Mouse (Mus musculus) v-Abl transformed pro-B cells (cell line): ENCODE results near the gene Usp36.

ENCODE experiments used
- in situ Hi-C, 2 experiments: fragments of 400-800 bp; cut with MboI; formaldehyde crosslinking; loops; one replicate each; pipeline ENCODE4 v1.15.1; 2025; ENCODE audit not compliant: unreplicated experiment in 2 of 2

Gene Usp36

DNA sequence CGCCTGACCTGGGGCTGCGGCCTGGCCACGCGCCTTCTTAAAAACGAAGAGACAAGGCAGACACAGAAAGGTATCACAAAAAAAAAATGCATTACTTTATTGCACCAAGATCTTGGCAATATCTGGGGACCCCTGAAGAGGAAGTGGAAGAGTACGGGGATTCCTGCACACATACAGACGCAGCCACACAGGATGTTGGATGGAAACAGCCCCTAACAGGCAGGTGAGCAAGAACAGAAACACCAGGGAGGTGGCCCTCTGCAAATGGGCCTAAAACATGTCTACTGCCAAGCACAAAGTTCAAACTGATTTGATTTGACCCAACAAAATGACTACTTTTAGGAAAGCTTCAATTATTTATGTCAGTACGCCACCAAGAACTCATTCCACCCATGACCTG is 30.5 kb downstream of the Usp36 start:
- in situ Hi-C loops = loop anchor here in 1 of 2 experiments (25.0 kb wide), 1 partner anchor 397 kb away; the partner anchor contains the start of genes Tha1 and Tmem235

DNA sequence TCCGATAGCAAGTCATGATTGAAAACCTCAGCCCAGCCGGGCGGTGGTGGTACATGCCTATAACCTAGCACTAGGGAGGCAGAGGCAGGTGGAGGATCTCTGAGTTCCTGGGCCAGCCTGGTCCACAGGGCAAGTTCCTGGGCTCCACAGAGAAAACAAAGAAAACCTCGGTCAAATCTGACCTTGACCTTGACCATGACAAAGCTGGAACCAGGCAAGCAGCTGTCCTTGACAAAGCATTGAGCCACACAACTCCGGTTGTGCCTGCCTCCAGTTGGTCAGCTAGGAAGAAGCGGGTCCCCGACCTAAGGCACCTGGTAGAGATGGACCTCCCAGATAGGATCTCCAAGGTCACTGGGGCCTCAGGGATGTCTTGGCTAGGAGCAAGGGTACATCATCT is 33.7 kb downstream of the Usp36 start:
- in situ Hi-C loops = loop anchor here in 1 of 2 experiments (25.0 kb wide), 1 partner anchor 394 kb away; the partner anchor contains the start of genes Tha1 and Tmem235

DNA sequence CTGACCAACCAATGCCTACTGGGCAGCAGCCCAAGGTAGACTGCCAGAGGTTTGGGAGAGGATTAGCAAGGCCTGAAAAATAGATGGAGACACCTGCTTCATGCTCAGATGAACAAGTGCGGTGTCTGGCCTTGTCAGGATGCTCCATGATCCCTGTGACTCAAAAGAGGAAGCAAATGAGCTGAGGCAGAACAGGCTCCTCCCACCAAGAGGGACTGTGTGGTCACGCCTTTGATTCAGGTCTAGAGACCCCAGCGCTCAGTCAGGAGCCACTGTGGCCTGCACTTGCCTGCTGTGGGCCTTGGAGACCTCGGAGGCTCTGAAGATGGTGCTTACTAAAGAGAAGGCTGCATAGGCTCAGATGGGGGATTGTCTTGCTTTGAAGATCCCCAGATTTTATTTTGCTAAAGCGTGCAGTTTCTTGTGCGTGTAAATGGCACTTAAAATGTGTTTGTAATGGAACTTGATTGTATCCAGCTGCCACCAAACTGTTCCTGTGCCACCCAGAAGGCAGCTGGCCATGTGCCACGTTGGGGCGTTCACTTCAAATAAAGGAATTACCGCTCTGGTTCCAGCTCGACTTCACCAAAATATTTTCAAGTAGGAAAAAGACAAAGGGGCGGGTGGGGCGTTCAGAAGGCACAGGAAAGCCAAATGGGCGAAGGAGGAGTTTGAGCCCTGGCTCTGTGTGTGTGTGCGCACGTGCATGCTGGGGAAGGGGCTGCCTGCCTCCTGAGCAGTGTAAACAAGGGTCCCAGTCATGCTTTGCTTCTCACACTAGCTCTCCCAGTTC is 35.7 kb downstream of the Usp36 start:
- in situ Hi-C loops = loop anchor here in 1 of 2 experiments (25.0 kb wide), 1 partner anchor 392 kb away; the partner anchor contains the start of genes Tha1 and Tmem235

DNA sequence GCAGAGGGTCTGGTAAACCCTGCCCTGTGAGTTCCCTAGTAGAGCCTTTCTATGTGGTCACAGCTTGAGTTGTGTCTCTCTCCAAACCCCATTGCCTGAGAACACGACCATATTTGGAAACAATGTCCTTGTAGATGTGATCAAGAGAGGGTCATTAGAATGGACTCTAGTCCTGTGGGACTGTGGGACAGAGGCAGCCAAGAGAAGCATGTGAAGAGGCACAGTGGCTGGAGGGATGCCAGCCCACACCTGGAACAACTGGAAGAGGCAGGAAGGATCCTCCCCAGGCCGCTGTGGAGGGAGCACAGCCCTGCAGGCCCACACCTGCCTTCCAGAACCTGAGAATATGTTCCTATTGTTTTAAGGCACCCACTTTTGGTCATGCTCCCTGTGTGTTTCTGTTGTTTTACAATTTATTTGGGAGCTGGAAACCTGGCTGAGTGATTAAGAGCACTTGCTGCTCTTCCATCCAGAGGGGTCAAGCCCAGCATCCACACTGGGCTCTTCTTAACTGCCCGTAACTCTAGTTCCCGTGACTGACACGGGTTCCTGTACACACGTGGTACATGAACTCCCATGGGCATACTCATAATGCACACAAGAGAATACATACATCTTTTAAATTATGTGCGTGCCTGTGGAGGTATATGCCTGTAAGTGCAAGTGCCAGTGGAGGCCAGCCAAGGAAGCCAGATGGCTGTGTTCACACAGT is 36.4 kb downstream of the Usp36 start:
- in situ Hi-C loops = loop anchor here in 1 of 2 experiments (25.0 kb wide), 1 partner anchor 391 kb away; the partner anchor contains the start of genes Tha1 and Tmem235

DNA sequence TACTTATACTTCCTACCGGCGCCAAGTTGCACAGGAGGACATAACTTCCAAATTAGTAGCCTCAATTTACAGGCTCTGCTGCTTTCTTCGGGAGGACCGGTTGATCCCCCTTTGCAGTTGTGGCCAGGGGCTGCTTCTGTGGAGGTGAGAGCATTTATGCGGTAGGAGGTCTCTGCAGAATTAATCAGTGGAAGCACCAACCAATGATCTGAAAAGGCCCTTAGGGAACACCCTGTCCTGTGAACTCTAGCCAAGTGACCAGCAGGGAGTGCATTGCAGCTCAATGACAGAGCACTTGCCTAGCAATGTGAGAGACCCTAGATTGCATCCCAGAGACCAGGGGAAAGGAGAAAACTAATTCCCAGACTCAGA is 41.0 kb downstream of the Usp36 start:
- in situ Hi-C loops = loop anchor here in 1 of 2 experiments (10.0 kb wide), 1 partner anchor 284 kb away; no protein-coding TSS in a partner anchor

DNA sequence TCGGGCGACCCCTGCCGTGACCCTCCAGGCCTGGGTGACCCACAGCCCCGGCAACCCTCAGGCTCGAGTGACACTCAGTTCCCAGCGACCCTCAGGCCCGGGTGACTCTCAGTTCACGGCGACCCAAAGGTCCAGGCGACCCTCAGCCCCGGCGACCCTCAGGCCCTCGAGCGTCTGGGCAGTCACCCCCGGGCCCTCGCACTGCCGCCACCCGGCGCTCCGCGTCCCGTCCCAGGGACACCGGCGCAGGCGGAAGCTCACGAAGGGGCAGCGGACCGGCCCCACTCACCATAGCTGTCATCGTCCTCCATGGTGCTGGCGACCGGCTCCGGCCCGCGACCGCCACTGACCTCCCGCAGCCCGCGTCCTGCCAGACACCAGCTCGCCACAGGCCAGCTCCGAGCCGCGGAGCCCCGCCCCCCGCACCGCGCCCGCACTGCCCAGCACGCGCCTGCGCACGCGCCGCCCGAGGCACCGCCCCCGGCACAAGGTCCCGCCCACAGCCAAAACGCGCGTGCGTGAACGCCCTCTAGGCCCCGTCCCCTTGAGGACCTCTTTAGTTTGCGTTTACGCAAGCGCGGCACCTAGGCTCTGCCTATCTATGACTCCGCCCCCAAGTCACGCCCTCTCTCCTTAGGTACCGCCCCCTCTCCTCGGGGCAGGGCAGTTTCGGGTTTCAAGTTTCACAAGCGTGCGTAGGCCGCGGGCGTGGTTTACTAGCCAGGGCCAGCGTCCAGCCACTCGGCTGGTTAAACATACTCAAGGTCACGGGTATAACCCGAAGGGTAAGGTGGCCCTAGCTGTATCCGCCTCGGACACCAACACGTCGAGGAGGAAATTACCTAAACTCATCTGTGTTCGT is 41.7 kb downstream of the Usp36 start, which contains the start of gene Cyth1:
Gene Cyth1 (minus strand): TSS at position 443 of the 862 bp plus-strand sequence.
- in situ Hi-C loops = loop anchor here in 1 of 2 experiments (10.0 kb wide), 1 partner anchor 284 kb away; no protein-coding TSS in a partner anchor

DNA sequence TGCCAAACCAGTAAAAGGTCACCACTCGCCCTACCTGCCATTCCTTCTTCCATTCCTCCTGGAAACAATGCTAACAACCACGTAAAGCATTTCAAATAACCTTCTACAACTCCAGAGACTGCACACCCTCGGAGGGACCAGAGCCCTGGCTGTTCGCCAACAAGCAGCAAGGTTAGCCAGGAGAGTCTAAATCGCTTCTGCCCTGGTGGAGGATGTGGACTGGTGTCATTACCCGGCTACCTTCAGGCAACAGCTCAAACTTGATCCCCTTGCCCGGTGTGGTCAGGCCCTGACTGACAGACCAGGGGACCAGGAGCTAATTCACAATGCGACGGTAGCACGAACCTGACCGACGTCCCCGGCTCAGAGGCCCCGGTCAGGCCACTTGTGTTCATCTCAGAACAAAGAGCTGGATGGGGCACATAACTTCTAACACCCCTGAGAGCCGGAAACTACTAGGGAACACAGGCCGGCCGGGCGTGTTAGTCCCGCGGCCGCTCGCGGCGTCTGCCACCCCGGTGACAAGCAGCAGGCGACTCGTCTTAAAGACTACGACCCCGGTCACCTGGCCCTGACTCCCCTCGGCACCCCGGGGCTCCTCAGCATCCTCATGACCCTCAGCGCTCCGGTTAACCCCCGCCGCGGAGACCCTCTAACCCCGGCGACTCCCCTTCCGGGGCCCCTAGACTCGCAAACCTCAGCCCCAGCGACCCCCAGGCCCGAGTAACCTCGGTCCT is 42.5 kb downstream of the Usp36 start:
- in situ Hi-C loops = loop anchor here in 1 of 2 experiments (10.0 kb wide), 1 partner anchor 283 kb away; no protein-coding TSS in a partner anchor

DNA sequence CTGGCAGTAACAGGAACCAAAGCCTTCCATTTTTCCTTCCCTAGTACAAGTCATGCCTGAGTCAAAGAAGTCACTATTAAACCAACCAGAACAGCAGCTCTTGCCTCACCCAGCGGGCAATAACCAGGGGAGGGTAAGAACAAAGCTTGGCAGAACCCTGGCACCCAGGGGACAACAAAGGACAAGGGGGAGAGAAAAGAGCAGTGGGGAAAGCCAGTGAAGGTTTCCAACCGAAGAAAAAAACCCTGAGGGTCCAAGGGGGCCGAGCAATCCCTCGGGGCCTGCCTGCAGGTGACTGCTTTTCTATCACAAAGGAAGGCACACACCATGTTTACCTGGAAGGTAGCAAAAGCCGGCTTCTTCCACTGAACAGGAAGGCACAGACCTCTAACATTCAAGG is 43.3 kb downstream of the Usp36 start:
- in situ Hi-C loops = loop anchor here in 1 of 2 experiments (10.0 kb wide), 1 partner anchor 282 kb away; no protein-coding TSS in a partner anchor

DNA sequence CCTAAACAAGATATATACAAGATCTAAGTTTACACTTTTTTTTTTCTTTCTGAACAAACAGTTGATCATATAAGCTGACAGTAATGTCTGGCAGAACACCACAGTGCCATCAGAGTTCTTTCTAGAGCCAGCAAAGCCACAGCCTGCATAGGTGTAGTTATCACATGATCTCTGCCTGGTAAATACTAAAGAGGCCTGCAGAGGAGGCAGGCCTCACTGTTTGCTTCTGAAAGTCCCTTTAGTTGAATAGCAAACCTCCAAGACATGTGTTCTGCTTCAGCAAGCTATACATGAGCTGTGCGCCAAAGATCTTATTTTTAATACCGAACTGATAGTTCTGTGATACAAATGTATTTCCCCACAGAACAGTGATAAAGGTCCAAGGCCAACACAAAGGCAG is 44.9 kb downstream of the Usp36 start:
- in situ Hi-C loops = loop anchor here in 1 of 2 experiments (10.0 kb wide), 1 partner anchor 280 kb away; no protein-coding TSS in a partner anchor

DNA sequence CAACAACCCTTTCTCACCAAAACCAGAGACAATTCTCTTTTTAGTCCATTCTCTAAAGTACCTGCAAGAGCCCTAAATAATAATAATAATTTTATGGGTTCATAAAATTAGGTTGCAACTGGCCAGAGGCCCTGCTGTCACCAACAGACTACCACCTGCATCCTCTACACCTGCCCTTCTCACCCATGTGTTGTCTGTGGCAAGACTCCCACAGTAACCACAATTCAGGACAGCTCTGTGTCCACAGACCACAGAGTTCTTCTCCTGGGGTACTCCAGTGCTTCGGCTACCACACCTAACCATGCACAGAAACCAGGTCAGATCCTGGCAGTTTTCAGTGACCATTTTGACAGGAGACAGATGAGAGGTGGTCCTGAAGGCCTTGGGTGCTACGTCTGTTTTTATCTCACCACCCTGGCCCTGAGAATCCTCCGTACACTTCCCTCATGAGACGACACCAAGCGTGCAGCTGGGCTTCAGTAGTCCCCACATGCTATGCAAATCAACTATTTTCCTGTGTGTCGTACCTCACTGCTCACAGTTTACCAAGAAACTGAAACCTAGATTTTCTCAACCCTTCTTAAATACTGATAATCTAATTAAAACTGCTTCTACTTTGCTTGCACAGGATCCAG is 46.3 kb downstream of the Usp36 start:
- in situ Hi-C loops = loop anchor here in 1 of 2 experiments (5.0 to 10.0 kb wide), 2 partner anchors 61 to 279 kb away; no protein-coding TSS in a partner anchor

DNA sequence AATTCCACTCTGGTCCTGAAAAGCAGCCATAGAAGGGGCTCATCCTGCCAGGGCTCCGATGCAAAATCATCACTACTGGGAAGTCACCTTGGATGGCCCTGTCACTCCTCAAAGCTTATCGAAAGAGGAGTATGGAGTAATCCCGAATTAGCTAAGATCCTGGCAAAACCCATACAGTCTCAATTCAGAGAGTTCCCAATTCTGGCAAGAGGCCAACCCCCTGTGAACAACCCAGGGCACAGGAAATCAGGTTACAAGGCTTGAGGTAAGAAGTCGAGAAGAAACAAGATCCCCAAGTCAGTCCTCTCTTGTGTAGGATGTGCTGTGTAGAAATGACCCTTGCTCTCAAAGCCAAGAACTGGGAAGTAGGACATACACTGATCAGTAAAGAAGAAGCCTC is 47.5 kb downstream of the Usp36 start:
- in situ Hi-C loops = loop anchor here in 1 of 2 experiments (5.0 to 10.0 kb wide), 2 partner anchors 60 to 278 kb away; no protein-coding TSS in a partner anchor

DNA sequence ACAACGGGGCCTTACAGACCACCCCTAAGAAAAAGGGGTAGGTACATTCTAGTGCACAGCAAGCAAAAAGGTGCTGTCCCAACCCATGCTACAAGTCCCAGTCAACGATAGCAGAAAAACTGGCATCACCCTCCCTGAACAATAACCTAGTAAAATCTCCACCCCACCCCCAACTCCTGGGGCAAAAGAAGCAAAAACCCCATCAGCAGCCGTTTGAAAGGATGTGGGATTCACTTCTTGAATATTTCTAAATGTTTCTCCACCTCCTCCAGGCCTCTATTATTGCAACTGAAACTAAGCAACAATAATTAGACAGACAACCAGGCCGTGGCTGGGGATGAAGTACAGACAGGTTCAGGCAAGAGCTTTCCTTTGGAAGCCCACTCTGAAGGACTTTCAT is 49.7 kb downstream of the Usp36 start:
- in situ Hi-C loops = loop anchor here in 1 of 2 experiments (5.0 to 10.0 kb wide), 2 partner anchors 58 to 276 kb away; no protein-coding TSS in a partner anchor

DNA sequence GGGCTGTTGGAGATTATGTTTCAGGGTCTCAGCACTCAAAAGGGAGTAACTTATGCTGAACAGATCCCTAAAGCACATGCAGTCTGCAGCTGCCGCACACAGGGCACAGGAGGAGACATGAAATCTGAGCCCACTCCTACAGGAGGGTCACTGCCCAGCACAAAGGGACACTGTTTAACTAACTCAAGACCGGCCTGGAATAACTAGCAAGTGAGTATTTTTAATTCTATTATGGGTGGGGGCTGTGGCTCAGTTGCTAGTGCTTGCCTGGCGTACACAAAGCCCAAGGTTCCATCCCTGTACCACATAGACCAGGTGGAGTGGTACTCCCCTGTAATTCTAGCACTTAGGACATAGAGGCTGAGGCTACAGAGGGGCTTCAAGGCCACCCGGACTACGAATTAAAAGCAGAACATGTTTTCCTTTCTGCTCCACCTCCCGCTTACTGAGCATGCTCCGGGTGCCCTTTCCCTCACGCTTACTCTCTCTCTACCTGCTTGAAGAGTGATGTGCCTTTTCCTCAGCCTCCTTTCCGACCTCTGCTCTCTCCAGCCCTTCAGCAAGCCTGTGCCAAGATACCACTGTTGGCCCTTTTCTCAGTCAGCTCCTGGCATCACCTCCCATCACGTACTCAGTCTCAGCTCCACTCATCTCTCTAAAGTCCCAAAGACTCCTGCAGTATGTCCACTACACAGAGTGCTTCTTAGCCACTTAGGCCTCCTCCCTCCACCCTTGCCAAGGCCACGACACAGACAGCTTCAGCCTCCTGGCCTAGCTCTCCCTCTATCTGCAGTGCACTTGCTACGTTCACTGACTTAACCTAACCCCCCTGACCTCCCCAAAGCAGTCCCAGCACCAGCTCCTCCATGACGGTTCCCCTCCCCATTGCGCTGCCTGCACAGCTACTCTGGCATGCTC is 50.5 kb downstream of the Usp36 start:
- in situ Hi-C loops = loop anchor here in 1 of 2 experiments (5.0 to 10.0 kb wide), 2 partner anchors 57 to 275 kb away; no protein-coding TSS in a partner anchor

DNA sequence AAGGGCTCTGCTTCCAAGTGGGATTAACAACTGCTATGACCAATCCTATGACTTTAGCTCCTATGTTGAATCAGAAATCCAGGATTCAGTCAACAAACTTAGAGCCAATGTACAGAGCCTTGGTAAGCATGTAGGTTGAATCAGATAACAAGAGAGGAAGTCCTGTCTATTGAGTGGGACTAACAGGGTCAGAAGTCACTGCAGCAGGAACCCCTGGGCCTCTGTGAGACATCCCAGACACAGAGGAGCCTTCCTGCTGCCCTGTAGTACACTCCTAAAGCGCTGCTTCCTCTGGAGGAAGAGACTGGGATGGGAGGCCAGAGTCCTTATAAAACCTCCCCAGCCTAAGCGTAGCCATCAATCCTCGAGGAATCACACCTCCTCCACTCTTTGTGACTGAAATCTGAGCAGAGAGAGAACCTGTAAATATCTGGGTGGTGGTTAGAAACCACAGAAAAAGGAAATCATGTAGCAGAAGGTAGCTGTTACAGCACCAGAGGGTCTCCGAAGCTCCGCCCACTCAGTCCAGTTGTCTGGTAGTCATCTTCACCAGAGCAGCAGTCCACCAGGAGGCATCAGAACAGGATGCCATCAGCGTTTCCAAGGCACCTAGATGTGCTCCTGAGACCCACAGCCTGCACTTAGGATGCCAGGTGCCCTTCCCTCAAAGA is 53.4 kb downstream of the Usp36 start:
- in situ Hi-C loops = no loop called here

DNA sequence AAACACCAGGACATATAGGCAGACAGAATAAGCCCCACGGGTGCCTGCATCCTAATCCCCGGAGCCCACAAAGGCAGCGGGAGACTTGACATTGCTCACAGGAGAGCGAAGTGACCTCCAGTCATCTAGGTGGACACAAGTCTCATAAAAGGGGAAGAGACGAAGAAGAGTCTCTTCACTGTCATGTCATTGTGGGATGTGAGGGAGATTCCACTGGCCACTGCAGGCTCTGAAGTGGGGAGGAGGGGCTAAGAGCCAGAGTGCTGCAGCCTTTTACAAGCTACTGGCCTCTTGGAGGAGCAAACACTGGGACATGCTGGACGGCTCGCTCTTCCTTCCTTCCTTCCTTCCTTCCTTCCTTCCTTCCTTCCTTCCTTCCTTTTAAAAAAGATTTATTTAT is 55.1 kb downstream of the Usp36 start:
- in situ Hi-C loops = no loop called here

DNA sequence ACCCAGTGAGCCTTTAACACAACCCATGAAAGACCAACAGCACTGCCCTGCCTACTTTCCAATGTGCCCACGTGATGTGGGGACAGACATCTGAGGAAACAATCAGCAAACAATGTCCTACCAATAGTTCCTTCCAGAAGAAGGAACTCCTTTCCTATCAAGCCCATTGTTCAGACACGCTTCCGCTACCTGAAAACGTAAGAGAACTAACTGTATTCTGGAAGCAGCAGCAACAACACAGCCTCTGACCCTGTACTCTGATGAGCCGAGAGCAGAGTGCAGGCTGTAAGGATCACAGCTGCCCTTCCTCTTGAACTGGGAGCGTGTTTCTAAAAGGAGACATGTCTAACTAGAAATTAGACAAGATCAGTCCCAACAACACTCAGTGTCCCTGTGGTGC is 55.5 kb downstream of the Usp36 start:
- in situ Hi-C loops = no loop called here

DNA sequence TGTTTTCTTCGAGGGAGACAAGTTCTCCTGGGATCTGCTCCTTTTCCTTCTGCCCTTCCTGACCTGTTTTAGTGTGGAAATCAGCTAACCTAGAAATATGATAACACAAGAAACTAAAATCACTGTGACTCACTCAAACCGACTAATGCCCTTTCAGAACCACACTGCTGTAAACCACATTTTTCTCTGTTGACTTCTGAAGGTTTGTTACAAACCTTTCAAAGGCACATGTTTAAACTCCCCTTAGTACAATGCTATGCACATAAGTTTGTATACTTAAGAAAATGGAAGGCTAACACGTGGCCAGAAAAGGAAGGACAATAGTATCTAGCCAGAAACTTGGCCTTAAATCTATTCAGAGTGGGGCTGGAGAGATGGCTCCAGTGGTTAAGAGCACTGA is 56.1 kb downstream of the Usp36 start:
- in situ Hi-C loops = no loop called here
